Mouse (Mus musculus) lung, embryonic 16.5 days (tissue): ENCODE measurements around the gene 1700020D05Rik. TPM values are rescaled to one million over a fixed set of nuclear protein-coding genes. Genes with fewer than 3 reads are reported as not detected.

Experiments
- ATAC-seq: fragments of 200-750 bp; cut with Nextera tagmentation; 2 replicates; pipeline ENCODE4 v1.8.0; 2017; ENCODE audit warnings: low read depth, mild to moderate bottlenecking, moderate library complexity
- H3K27ac ChIP-seq: fragments of 300-500 bp; sonication (generic); 2 replicates; pipeline ENCODE4 v1.5.1; 2014; ENCODE audit warnings: mild to moderate bottlenecking, control low read depth, low read length
- H3K27me3 ChIP-seq: fragments of 300-500 bp; sonication (generic); 2 replicates; pipeline ENCODE4 v1.6.1; 2014; ENCODE audit warnings: low read depth, low read length, mixed read lengths; ENCODE audit not compliant: control insufficient read depth, insufficient read depth
- H3K36me3 ChIP-seq: fragments of 300-500 bp; sonication (generic); 2 replicates; pipeline ENCODE4 v1.6.1; 2014; ENCODE audit warnings: low read length; ENCODE audit not compliant: control insufficient read depth, insufficient read depth
- H3K4me1 ChIP-seq: fragments of 300-500 bp; sonication (generic); replicated peaks from 2 replicates; pipeline ENCODE4 v1.6.1; 2014; ENCODE audit warnings: low read length, mixed read lengths; ENCODE audit not compliant: control insufficient read depth, insufficient read depth
- H3K4me2 ChIP-seq: fragments of 300-500 bp; sonication (generic); 2 replicates; pipeline ENCODE4 v1.6.1; 2014; ENCODE audit warnings: low read depth, low read length, control low read depth
- H3K4me3 ChIP-seq: fragments of 300-500 bp; sonication (generic); 2 replicates; pipeline ENCODE4 v1.5.1; 2014; ENCODE audit warnings: mild to moderate bottlenecking, low read length, control low read depth
- H3K9ac ChIP-seq: fragments of 300-500 bp; sonication (generic); 2 replicates; pipeline ENCODE4 v1.6.1; 2014; ENCODE audit warnings: low read length, control low read depth
- H3K9me3 ChIP-seq: fragments of 300-500 bp; sonication (generic); 2 replicates; pipeline ENCODE4 v1.6.1; 2016; ENCODE audit warnings: low read length; ENCODE audit not compliant: control insufficient read depth
- WGBS: fragments of 180-500 bp; shearing (Covaris S2); extraction: QIAGEN DNeasy Blood & Tissue Kit; methylation state at CpG from one replicate; pipeline ENCODE4 v1.1.7; 2014; 5-methylcytosine and 5-hydroxymethylcytosine counted together
- polyA plus RNA-seq: library from polyadenylated mRNA; unstranded; fragments of >200 nt; fragmentation: Nextera tagmentation; extraction: Ambion mirVana; gene quantifications from 2 replicates; pipeline ENCODE4 v1.2.1, GENCODE M21; 2015

The 1700020D05Rik gene
- polyA plus RNA-seq, 1 experiment from 2014 or later: not detected

DNA sequence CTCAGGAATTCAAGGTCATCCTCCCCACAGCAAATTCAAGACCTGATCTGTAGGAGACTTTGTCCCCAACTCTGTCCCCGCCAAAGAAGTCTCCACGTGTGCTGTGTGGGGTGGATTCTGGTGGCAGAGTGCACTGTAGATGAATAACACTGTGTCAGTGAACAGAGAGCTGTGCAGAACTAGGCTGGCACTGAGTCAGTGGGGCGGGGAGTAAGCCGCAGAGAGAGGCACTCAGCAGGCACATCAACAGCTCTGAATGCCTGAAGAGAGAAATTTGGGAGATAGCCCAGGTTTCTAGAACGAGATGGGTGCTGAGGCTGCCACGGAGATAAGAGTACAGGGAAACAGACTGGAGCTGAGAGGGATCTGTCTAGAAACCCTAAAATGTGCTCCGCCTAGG lies 44.6 kb downstream of the 1700020D05Rik start:
- no peak overlapping the region for H3K4me2 ChIP-seq
- 0 out of 2 replicates have a peak, but pooled peaks cover 3% of the 10 kb centered on the region for H3K27me3 ChIP-seq
- 64% methylated on average over 7 of the region's 7 CpGs for WGBS
- H3K27ac ChIP-seq: no peak overlapping the region
- H3K4me3 ChIP-seq: no peak overlapping the region
- no peaks in the 10 kb centered on the region for H3K9me3 ChIP-seq
- no peak overlapping the region for H3K9ac ChIP-seq
- no peak for ATAC-seq
- H3K4me1 ChIP-seq: peaks cover 36% of the 10 kb centered on the region
- H3K36me3 ChIP-seq: peaks cover 7% of the 10 kb centered on the region

DNA sequence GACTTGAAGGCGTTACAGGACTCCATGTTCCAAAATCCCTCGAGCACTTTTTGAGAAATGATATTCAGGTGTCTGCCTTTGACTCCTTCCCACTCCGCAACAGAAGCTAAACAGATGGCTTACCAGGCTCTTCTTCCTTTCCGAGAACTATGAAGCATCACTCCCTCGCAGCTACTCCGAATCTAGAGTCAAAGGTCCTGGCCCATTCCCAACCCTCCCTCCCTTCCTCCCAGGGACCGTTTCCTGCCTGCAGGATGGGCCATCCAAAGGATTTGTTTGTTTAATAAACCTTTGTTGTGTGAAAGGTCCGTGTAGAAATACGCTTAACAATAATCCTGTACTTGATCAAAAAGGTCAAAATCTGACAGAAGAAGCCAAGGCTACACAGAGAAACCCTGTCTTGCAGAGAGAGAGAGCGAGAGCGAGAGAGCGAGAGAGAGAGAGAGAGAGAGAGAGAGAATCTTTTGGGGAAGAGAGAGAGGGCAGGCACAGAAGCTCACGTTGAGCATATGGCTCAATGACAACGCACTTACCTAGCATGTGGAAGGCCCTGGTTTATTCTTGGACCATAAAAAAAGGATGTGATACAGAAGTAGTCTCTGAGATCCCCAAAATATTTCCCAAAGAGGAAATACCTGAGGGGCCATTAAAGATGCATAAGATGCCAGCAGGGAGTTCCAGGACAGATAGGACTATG lies 45.7 kb downstream of the 1700020D05Rik start, which contains the start of gene Ccdc85b:
Gene Ccdc85b, minus strand, starts transcription at position 149 of the 697 bp plus-strand sequence.
- ATAC-seq: peak; percentile 10; the same call in 1 of the 2 replicates
- 10% methylated on average over 14 of the region's 14 CpGs for WGBS
- Histone ChIP-seq H3K9me3 (no peaks in the 10 kb centered on the region), H3K27ac (peak within 1 kb of the TSS; percentile 95), H3K27me3 (0 out of 2 replicates have a peak, but pooled peaks cover 3% of the 10 kb centered on the region), H3K4me3 (peak within 1 kb of the TSS; percentile 92), H3K4me2 (peak within 1 kb of the TSS; percentile 97), H3K36me3 (peaks cover 4% of the 10 kb centered on the region; the same call in 1 of the 2 replicates), H3K9ac (peak within 1 kb of the TSS; percentile 92), H3K4me1 (peaks cover 31% of the 10 kb centered on the region)

DNA sequence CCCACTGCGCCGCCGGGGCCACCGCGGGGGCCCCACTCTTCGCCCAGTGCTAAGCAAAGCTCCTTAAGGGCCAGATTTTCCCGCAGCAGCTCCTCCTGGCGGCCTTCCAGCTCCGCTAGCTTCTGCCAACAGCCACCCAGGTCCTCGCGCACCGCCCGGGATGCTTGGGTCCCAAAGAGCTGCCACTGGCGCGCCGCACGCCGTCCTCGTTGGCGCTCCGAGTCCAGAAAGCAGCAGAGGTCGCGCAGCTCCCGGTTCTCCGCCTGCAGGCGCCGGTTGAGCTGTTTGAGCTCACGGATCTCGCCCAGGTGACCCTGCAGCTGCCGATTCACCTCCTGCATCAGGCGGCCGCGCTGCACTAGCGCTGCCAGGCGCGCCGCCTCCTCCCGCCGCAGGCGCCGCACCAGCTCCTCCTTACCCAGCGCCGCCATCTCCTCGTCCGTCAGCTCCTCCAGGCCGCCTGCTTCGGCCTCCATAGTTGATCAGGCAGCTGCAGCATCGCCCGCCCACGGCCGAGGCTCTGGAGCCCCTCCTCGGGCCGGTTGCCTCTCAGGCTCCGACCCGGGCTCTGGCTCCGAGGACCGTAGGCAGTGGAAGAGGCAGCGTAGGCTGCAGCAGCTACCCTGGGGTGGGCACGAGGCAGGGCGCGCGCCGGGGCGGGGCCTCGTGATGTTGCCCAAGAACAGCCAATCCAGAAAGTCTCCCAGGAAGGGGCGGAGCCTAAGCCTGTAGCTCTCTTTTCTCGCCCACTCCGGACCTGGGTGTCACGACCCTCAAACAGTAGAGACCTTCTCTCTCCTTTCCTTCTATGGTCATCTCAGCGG lies 46.5 kb downstream of the 1700020D05Rik start:
- Histone ChIP-seq H3K9me3 (no peaks in the 10 kb centered on the region), H3K36me3 (peaks cover 4% of the 10 kb centered on the region; the same call in 1 of the 2 replicates), H3K4me3 (peak overlapping the region; percentile 92), H3K4me2 (peak overlapping the region; percentile 97), H3K4me1 (peaks cover 31% of the 10 kb centered on the region), H3K27ac (peak overlapping the region; percentile 95), H3K9ac (peak overlapping the region; percentile 92), H3K27me3 (0 out of 2 replicates have a peak, but pooled peaks cover 3% of the 10 kb centered on the region)
- ATAC-seq: peak; percentile 93
- under 1% methylated on average over 70 of the region's 70 CpGs for WGBS

DNA sequence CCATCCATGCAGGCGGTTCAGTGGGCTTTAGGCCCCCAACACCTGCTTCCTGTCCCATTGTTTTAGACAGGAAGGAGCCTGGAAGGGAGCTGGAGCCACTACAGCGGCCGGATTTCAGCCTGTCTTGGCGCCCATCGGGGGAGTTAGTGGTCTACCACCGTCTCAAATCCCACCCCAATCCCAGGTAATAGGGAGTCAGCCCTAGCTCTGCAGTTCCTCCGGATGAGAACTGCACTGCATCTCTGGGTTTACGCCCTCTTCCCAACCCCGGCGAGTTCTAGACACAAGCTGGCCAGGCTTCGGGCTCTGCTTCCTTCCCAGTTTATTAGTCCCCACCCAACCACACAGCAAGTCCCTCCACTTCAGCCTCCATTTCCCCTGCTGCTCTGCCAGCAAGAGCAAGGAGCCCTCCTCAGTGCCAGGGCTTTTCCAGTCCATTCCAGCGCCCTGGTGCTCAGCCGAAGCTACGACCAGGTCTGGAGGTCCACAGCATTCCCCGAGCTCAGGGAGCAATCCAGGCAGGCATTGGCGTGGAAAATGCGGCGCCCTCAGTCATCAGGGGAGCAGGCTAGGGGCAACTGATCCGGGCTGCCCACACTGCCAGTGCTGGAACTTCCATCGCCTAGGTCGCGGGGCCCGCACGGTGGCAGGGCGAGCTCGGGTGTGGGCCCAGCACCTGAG lies 47.2 kb downstream of the 1700020D05Rik start:
- peaks cover 4% of the 10 kb centered on the region; the same call in 1 of the 2 replicates for H3K36me3 ChIP-seq
- H3K4me2 ChIP-seq: peak overlapping the region; percentile 97
- peak overlapping the region; percentile 95 for H3K27ac ChIP-seq
- WGBS: 2% methylated on average over 26 of the region's 26 CpGs
- H3K9me3 ChIP-seq: no peaks in the 10 kb centered on the region
- peaks cover 29% of the 10 kb centered on the region for H3K4me1 ChIP-seq
- H3K4me3 ChIP-seq: peak overlapping the region; percentile 92
- peak overlapping the region; percentile 92 for H3K9ac ChIP-seq
- ATAC-seq: peak; percentile 6; the same call in 1 of the 2 replicates
- 0 out of 2 replicates have a peak, but pooled peaks cover 3% of the 10 kb centered on the region for H3K27me3 ChIP-seq

DNA sequence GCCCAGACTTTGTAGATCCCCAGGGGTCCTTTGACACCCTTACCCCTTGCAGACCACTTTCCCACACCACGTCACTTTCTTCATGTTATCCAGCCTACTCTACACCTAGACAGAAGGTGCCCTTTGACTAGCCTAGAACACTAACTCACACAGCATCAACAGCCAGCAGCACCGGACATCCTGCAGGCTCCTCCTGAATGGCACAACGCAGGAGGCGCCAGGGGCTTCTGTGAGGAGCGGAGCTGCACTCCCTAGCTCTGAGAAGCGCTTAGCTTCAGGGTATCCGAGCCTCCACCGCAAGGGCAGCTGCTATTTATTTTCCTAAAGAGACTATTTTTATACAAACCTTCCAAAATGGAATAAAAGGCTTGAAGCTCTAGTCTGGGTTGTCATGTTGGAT lies 48.0 kb downstream of the 1700020D05Rik start:
- peak overlapping the region; percentile 92 for H3K4me3 ChIP-seq
- peak overlapping the region; percentile 97 for H3K4me2 ChIP-seq
- peaks cover 3% of the 10 kb centered on the region; the same call in 1 of the 2 replicates for H3K27me3 ChIP-seq
- H3K4me1 ChIP-seq: peaks cover 24% of the 10 kb centered on the region
- H3K9me3 ChIP-seq: no peaks in the 10 kb centered on the region
- peak overlapping the region; percentile 92 for H3K9ac ChIP-seq
- peak overlapping the region; percentile 56 for H3K27ac ChIP-seq
- no peak for ATAC-seq
- peaks cover 4% of the 10 kb centered on the region; the same call in 1 of the 2 replicates for H3K36me3 ChIP-seq
- 55% methylated on average over 8 of the region's 8 CpGs for WGBS

DNA sequence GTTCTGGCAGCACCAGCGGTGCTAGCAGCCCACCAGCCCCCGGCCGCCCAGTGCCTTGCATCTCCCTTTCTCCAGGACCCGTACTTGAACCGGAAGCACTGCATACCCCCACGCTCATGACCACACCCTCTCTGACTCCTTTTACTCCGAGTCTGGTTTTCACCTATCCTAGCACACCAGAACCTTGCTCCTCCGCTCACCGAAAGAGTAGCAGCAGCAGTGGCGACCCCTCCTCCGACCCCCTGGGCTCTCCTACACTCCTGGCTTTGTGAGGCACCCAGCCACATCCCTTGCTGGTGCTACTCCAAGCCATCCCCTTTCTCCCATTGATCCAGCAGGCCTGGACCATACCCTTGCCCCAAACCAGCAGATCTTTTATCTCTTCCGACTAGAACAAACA lies 48.5 kb downstream of the 1700020D05Rik start:
- no peak for ATAC-seq
- peak overlapping the region; percentile 92 for H3K9ac ChIP-seq
- H3K4me1 ChIP-seq: peaks cover 21% of the 10 kb centered on the region
- WGBS: 85% methylated on average over 12 of the region's 12 CpGs
- H3K27ac ChIP-seq: no peak overlapping the region
- no peaks in the 10 kb centered on the region for H3K9me3 ChIP-seq
- H3K4me2 ChIP-seq: peak overlapping the region; percentile 97
- peaks cover 4% of the 10 kb centered on the region; the same call in 1 of the 2 replicates for H3K36me3 ChIP-seq
- peaks cover 7% of the 10 kb centered on the region for H3K27me3 ChIP-seq
- peak overlapping the region; percentile 92 for H3K4me3 ChIP-seq

Other genes starting within 250 kb of the 1700020D05Rik start
- gene Pacs1, start 230.7 kb downstream of the 1700020D05Rik start, polyA plus RNA-seq: 16.5 and 21.0 TPM in 2 replicates
- gene Sf3b2, start 208.3 kb downstream of the 1700020D05Rik start, polyA plus RNA-seq: 322 TPM in 2 replicates
- 1.4 and 2.0 TPM in 2 replicates for gene Gal3st3, start 205.5 kb downstream of the 1700020D05Rik start, polyA plus RNA-seq
- not detected in 2 replicates for gene Catsper1, start 168.0 kb downstream of the 1700020D05Rik start, polyA plus RNA-seq
- gene Cst6, start 154.2 kb downstream of the 1700020D05Rik start, polyA plus RNA-seq: 0.67 and 1.4 TPM in 2 replicates
- gene Eif1ad, start 137.0 kb downstream of the 1700020D05Rik start, polyA plus RNA-seq: 49.4 and 50.1 TPM in 2 replicates
- 433 and 448 TPM in 2 replicates for gene Banf1, start 136.6 kb downstream of the 1700020D05Rik start, polyA plus RNA-seq
- 67.4 and 69.7 TPM in 2 replicates for gene Sart1, start 115.1 kb downstream of the 1700020D05Rik start, polyA plus RNA-seq
- gene Tsga10ip, start 101.3 kb downstream of the 1700020D05Rik start, polyA plus RNA-seq: 1.3 and 1.5 TPM in 2 replicates
- gene Drap1, start 78.8 kb downstream of the 1700020D05Rik start, polyA plus RNA-seq: 263 and 265 TPM in 2 replicates
- 20.7 and 28.3 TPM in 2 replicates for gene AI837181, start 78.6 kb downstream of the 1700020D05Rik start, polyA plus RNA-seq
- not detected in 2 replicates for gene Fosl1, start 56.2 kb downstream of the 1700020D05Rik start, polyA plus RNA-seq
- gene Ccdc85b, start 45.9 kb downstream of the 1700020D05Rik start, polyA plus RNA-seq: 7.5 and 7.7 TPM in 2 replicates
- 111 and 119 TPM in 2 replicates for gene Fibp, start 43.2 kb downstream of the 1700020D05Rik start, polyA plus RNA-seq
- 2.2 and 3.8 TPM in 2 replicates for gene Ctsw, start 35.3 kb downstream of the 1700020D05Rik start, polyA plus RNA-seq
- gene Efemp2, start 29.8 kb downstream of the 1700020D05Rik start, polyA plus RNA-seq: 197 and 200 TPM in 2 replicates
- 45.7 and 51.4 TPM in 2 replicates for gene Mus81, start 15.4 kb downstream of the 1700020D05Rik start, polyA plus RNA-seq
- 2,553 and 2,793 TPM in 2 replicates for gene Cfl1, start 13.3 kb downstream of the 1700020D05Rik start, polyA plus RNA-seq
- 7.4 and 7.7 TPM in 2 replicates for gene Snx32, start 6.8 kb upstream of the 1700020D05Rik start, polyA plus RNA-seq
- gene Ovol1, start 56.9 kb upstream of the 1700020D05Rik start, polyA plus RNA-seq: 2.6 and 3.7 TPM in 2 replicates
- gene Ap5b1, start 64.2 kb upstream of the 1700020D05Rik start, polyA plus RNA-seq: 6.1 and 7.0 TPM in 2 replicates
- 131 and 159 TPM in 2 replicates for gene Rnaseh2c, start 98.1 kb upstream of the 1700020D05Rik start, polyA plus RNA-seq
- gene Kat5, start 106.5 kb upstream of the 1700020D05Rik start, polyA plus RNA-seq: 55.1 and 57.3 TPM in 2 replicates
- gene Rela, start 133.7 kb upstream of the 1700020D05Rik start, polyA plus RNA-seq: 55.5 and 62.1 TPM in 2 replicates
- 42.2 and 43.7 TPM in 2 replicates for gene Sipa1, start 159.9 kb upstream of the 1700020D05Rik start, polyA plus RNA-seq
- 37.8 and 40.1 TPM in 2 replicates for gene Map3k11, start 185.0 kb upstream of the 1700020D05Rik start, polyA plus RNA-seq
- gene Pcnx3, start 185.1 kb upstream of the 1700020D05Rik start, polyA plus RNA-seq: 18.3 and 20.8 TPM in 2 replicates
- gene Kcnk7, start 200.6 kb upstream of the 1700020D05Rik start, polyA plus RNA-seq: 0.36 and 0.50 TPM in 2 replicates
- gene Ehbp1l1, start 222.5 kb upstream of the 1700020D05Rik start, polyA plus RNA-seq: 25.3 and 25.9 TPM in 2 replicates
- gene Fam89b, start 225.9 kb upstream of the 1700020D05Rik start, polyA plus RNA-seq: 89.1 and 92.9 TPM in 2 replicates
- 52.3 and 61.9 TPM in 2 replicates for gene Ltbp3, start 237.1 kb upstream of the 1700020D05Rik start, polyA plus RNA-seq